Mouse (Mus musculus): ENCODE measurements around the gene Tas2r113.
"Not testable (repeated sequence)": the region's sequence is repeated elsewhere in the genome, so short reads cannot be mapped to it uniquely, and the experiment has no call there.

GRCm38 (mm10) chr6:132941376-132941775 lies 48.6 kb downstream of the Tas2r113 start:
- not testable (repeated sequence) for TF ChIP-seq CTCF (IDR thresholded peaks at IDR 0.05; ENCODE audit: control insufficient read depth, insufficient read depth, low read length); POLR2A (IDR thresholded peaks at IDR 0.05; ENCODE audit: borderline replicate concordance, control insufficient read depth, low read depth, low read length)
